Mouse (Mus musculus) forebrain, postnatal 0 days (tissue): ENCODE data around the gene Obp1b. TPM values are rescaled to one million over a fixed set of nuclear protein-coding genes. Genes with fewer than 3 reads are reported as not detected.
"Not testable (repeated sequence)": the region's sequence is repeated elsewhere in the genome, so short reads cannot be mapped to it uniquely, and the experiment has no call there.

Experiments used
- ATAC-seq: fragments of 200-750 bp; cut with Nextera tagmentation; 2 replicates; pipeline ENCODE4 v1.8.0; 2017; ENCODE audit warnings: mild to moderate bottlenecking, moderate library complexity
- DNase-seq: peaks from one replicate; pipeline ENCODE4 v3.0.0-alpha.2; 2015
- H3K27ac ChIP-seq: fragments of 300-500 bp; sonication (generic); 2 replicates; pipeline ENCODE4 v1.5.1; 2014; ENCODE audit warnings: low read depth, mild to moderate bottlenecking, antibody characterized with exemption, low read length, moderate library complexity, mixed read lengths
- H3K27me3 ChIP-seq: fragments of 300-500 bp; sonication (generic); 2 replicates; pipeline ENCODE4 v1.6.1; 2014; ENCODE audit warnings: mild to moderate bottlenecking, low read length, mixed read lengths; ENCODE audit not compliant: insufficient read depth
- H3K36me3 ChIP-seq: fragments of 300-500 bp; sonication (generic); 2 replicates; pipeline ENCODE4 v1.6.1; 2014; ENCODE audit warnings: mild to moderate bottlenecking, moderate library complexity; ENCODE audit not compliant: insufficient read depth
- H3K4me1 ChIP-seq: fragments of 300-500 bp; sonication (generic); 2 replicates; pipeline ENCODE4 v1.6.1; 2014; ENCODE audit warnings: antibody characterized with exemption; ENCODE audit not compliant: insufficient read depth
- H3K4me2 ChIP-seq: fragments of 300-500 bp; sonication (generic); 2 replicates; pipeline ENCODE4 v1.6.1; 2014; ENCODE audit warnings: low read depth, mild to moderate bottlenecking, moderate library complexity
- H3K4me3 ChIP-seq: fragments of 300-500 bp; sonication (generic); 2 replicates; pipeline ENCODE4 v1.5.1; 2014; ENCODE audit warnings: low read depth, low read length, mixed read lengths
- H3K9ac ChIP-seq: fragments of 300-500 bp; sonication (generic); 2 replicates; pipeline ENCODE4 v1.6.1; 2014; ENCODE audit warnings: mild to moderate bottlenecking
- H3K9me3 ChIP-seq: fragments of 300-500 bp; sonication (generic); 2 replicates; pipeline ENCODE4 v1.6.1; 2016; ENCODE audit warnings: low read length
- CTCF ChIP-seq: sonication (generic); IDR thresholded peaks from 2 replicates; pipeline ENCODE4 v1.5.1; 2016; ENCODE audit warnings: antibody characterized with exemption, control low read depth, low read depth
- WGBS: fragments of 180-500 bp; shearing (Covaris S2); extraction: QIAGEN DNeasy Blood & Tissue Kit; methylation state at CpG from one replicate; pipeline ENCODE4 v1.1.7; 2014; 5-methylcytosine and 5-hydroxymethylcytosine counted together
- polyA plus RNA-seq: library from polyadenylated mRNA; unstranded; fragments of >200 nt; fragmentation: Nextera tagmentation; extraction: Ambion mirVana; gene quantifications from 2 replicates; pipeline ENCODE4 v1.2.1, GENCODE M21; 2015
- total RNA-seq: library from RNA; depleted of rRNA; stranded (reverse); fragments of >200 nt; gene quantifications from 2 replicates; pipeline ENCODE4 v1.2.3, GENCODE M21; 2014; rRNA removed

Obp1b gene
- not detected in 2 replicates for total RNA-seq
- not detected in 2 replicates for polyA plus RNA-seq

GRCm38 (mm10) chrX:78186477-78186876 lies at the start of gene Obp1b:
Gene Obp1b (plus strand): TSS chrX:78186777.
- H3K27me3 ChIP-seq, H3K4me2 ChIP-seq, H3K9ac ChIP-seq, H3K4me3 ChIP-seq, H3K27ac ChIP-seq, DNase-seq, H3K9me3 ChIP-seq, H3K4me1 ChIP-seq, ATAC-seq, H3K36me3 ChIP-seq: not testable (repeated sequence)
- WGBS, result no CpG with 5 or more reads among the region's 3 CpGs

DNA sequence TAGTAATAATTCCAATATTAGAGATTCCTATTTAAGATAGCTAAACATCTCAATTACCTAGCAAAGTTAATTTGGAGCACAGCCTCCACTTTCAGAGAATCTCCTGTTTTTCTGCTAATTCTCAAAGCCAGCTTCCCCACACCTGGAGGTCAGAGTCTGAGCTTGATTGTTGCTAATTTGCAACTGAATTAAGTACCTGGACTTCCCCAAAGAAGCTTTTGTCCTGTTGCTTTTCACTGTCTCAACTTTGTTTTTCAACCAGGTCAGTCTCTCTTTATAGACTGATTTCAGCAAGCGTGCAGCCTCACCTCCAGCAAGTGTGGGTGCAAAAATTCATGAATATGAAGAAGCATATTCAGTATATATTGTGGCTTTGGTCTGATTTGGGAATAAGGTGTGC lies 15.6 kb downstream of the Obp1b start:
- not testable (repeated sequence) for H3K36me3 ChIP-seq, ATAC-seq

DNA sequence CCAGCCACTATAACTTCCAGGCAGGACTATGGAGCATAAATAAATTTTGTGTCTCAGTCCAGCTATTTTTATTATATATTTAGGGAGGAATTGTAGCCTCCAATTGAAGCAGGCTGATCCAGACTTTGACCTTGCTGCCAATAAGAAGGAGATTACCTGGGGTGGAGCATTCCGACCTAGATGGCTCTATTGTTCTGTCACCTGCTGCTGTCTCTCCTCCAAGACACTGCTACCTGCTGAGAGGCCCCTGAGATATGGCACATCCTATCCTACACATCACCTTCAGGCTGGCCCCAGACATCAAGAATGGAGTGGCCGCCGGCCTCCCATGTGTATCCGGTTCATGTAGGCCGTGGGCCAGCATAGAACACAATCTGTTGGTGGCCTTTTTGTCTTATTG lies 16.3 kb downstream of the Obp1b start:
- no peaks in the 10 kb centered on the region for H3K4me1 ChIP-seq
- no peak for ATAC-seq
- no peaks in the 10 kb centered on the region for H3K27me3 ChIP-seq
- H3K36me3 ChIP-seq, result no peaks in the 10 kb centered on the region
- H3K4me2 ChIP-seq, result no peak overlapping the region
- no peaks in the 10 kb centered on the region for H3K9me3 ChIP-seq
- no peak for DNase-seq
- no peak overlapping the region for H3K9ac ChIP-seq
- 96% methylated on average over 5 of the region's 5 CpGs for WGBS
- no peak for TF ChIP-seq CTCF
- no peak overlapping the region for H3K4me3 ChIP-seq
- H3K27ac ChIP-seq, result no peak overlapping the region

More for the DNA sequence above, 15.6 kb downstream of the Obp1b start:
- not testable (repeated sequence) for DNase-seq, H3K4me3 ChIP-seq, H3K4me1 ChIP-seq, H3K4me2 ChIP-seq, H3K27ac ChIP-seq, H3K9ac ChIP-seq, H3K27me3 ChIP-seq, H3K9me3 ChIP-seq
- WGBS, result 50% methylated on average over 1 of the region's 1 CpGs

Other genes starting within 250 kb of the Obp1b start
- gene Obp1a, start 95.4 kb upstream of the Obp1b start, total RNA-seq, result not detected in 2 replicates
- not detected in 2 replicates for gene Obp1a, start 95.4 kb upstream of the Obp1b start, polyA plus RNA-seq
- gene Gm5938, start 61.3 kb upstream of the Obp1b start, total RNA-seq, result not detected in 2 replicates
- not detected in 2 replicates for gene Gm5938, start 61.3 kb upstream of the Obp1b start, polyA plus RNA-seq
- gene Gm14743, start 59.1 kb downstream of the Obp1b start, total RNA-seq, result not detected in 2 replicates
- gene Gm14743, start 59.1 kb downstream of the Obp1b start, polyA plus RNA-seq, result not detected in 2 replicates
- gene 4930480E11Rik, start 182.9 kb downstream of the Obp1b start, total RNA-seq, result not detected in 2 replicates
- gene 4930480E11Rik, start 182.9 kb downstream of the Obp1b start, polyA plus RNA-seq, result not detected in 2 replicates